Mouse (Mus musculus) megakaryocyte, embryonic 14.5 days (primary cell): Measurements from ENCODE around the gene Slc22a20.

Source experiments
- FLI1 ChIP-seq: IDR thresholded peaks from 2 replicates; pipeline ENCODE4 v1.6.1; 2012; ENCODE audit warnings: low read length, inconsistent platforms, mixed read lengths
- GATA1 ChIP-seq: IDR thresholded peaks from 3 replicates; pipeline ENCODE4 v1.6.1; 2012; ENCODE audit warnings: mixed read lengths, low read length, inconsistent platforms, borderline replicate concordance

DNA sequence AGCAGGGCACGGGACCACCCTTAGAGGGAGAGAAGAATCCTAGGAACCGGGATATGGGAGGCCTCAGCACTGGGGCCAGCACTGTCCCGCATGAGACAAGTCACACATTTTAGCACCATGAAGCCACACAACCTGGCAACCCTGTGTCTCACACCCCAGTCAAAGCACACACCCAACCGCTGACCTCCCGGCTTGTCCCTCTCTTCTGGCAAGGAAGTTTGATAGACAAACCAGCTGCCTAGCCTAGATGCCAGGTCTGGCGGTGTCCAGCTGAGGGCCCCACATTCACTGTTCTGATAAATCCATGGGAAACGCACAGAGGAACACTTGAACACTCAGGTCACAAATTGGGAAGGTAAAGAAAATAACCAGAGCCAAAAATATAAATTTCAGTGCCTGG, 43.4 kb downstream of the Slc22a20 start:
- no peak for TF ChIP-seq GATA1
- TF ChIP-seq FLI1, result no peak
